Mouse (Mus musculus): ENCODE measurements around the gene Ccnd2. TPM values are rescaled to one million over a fixed set of nuclear protein-coding genes. Genes with fewer than 3 reads are reported as not detected.

Gene Ccnd2
- total RNA-seq, 1 experiment, result 10.1 TPM

- no peak overlapping the region for H3K9ac ChIP-seq (ENCODE audit: insufficient read depth, low read depth, low read length, poor library complexity, severe bottlenecking)
- H3K9me3 ChIP-seq (ENCODE audit: control insufficient read depth, insufficient read depth, low read depth, low read length), result no peaks in the 10 kb centered on the region
- no peak overlapping the region for H3K27ac ChIP-seq (ENCODE audit: insufficient read depth, low read depth, low read length, poor library complexity, severe bottlenecking)
- H3K4me1 ChIP-seq (ENCODE audit: control insufficient read depth in 2 of 2, insufficient read depth in 2 of 2, low read length in 2 of 2, poor library complexity in 1 of 2), result no peaks in the 10 kb centered on the region
- in situ Hi-C loops (cut with MboI; ENCODE audit: low sequenced_read_pairs in 2 of 2, unreplicated experiment in 2 of 2), result loop anchor here (5.0 to 25.0 kb wide), 3 partner anchors 219 to 304 kb away; partner anchors contain the start of gene Parp11 (in 1 of the 2)
- no peak for DNase-seq (ENCODE audit: low read depth, low spot score)
- H3K36me3 ChIP-seq (ENCODE audit: control insufficient read depth, insufficient read depth, low read length, poor library complexity, severe bottlenecking), result no peaks in the 10 kb centered on the region
- TF ChIP-seq CHD2 (IDR thresholded peaks at IDR 0.05; ENCODE audit: low read depth, low read length) (no peak), HCFC1 (IDR thresholded peaks at IDR 0.05; ENCODE audit: borderline replicate concordance, insufficient read depth, low read length) (no peak), MAFK (IDR thresholded peaks at IDR 0.05; ENCODE audit: insufficient read depth, low read depth, low read length) (no peak), ZC3H11A (IDR thresholded peaks at IDR 0.05; ENCODE audit: borderline replicate concordance, low read depth, low read length) (no peak), ZNF384 (IDR thresholded peaks at IDR 0.05; ENCODE audit: low read depth, low read length) (no peak)
- H3K4me3 ChIP-seq (ENCODE audit: insufficient read depth in 1 of 2, low read depth in 1 of 2, low read length in 2 of 2, poor library complexity in 1 of 2, severe bottlenecking in 1 of 2), result no peak overlapping the region
Observed at GRCm38 (mm10) chr6:127143576-127144288, 8.3 kb downstream of the Ccnd2 start.

- no peaks in the 10 kb centered on the region for H3K4me1 ChIP-seq (ENCODE audit: control insufficient read depth in 2 of 2, insufficient read depth in 2 of 2, low read length in 2 of 2, poor library complexity in 1 of 2)
- H3K27ac ChIP-seq (ENCODE audit: insufficient read depth, low read depth, low read length, poor library complexity, severe bottlenecking), result no peak overlapping the region
- in situ Hi-C loops (cut with MboI; ENCODE audit: low sequenced_read_pairs in 2 of 2, unreplicated experiment in 2 of 2), result loop anchor here (5.0 to 25.0 kb wide), 3 partner anchors 219 to 304 kb away; partner anchors contain the start of gene Parp11 (in 1 of the 2)
- no peak overlapping the region for H3K4me3 ChIP-seq (ENCODE audit: insufficient read depth in 1 of 2, low read depth in 1 of 2, low read length in 2 of 2, poor library complexity in 1 of 2, severe bottlenecking in 1 of 2)
- TF ChIP-seq ZNF384 (IDR thresholded peaks at IDR 0.05; ENCODE audit: low read depth, low read length) (no peak), CHD2 (IDR thresholded peaks at IDR 0.05; ENCODE audit: low read depth, low read length) (no peak), ZC3H11A (IDR thresholded peaks at IDR 0.05; ENCODE audit: borderline replicate concordance, low read depth, low read length) (no peak), MAFK (IDR thresholded peaks at IDR 0.05; ENCODE audit: insufficient read depth, low read depth, low read length) (no peak), HCFC1 (IDR thresholded peaks at IDR 0.05; ENCODE audit: borderline replicate concordance, insufficient read depth, low read length) (no peak)
- H3K9ac ChIP-seq (ENCODE audit: insufficient read depth, low read depth, low read length, poor library complexity, severe bottlenecking), result no peak overlapping the region
- H3K36me3 ChIP-seq (ENCODE audit: control insufficient read depth, insufficient read depth, low read length, poor library complexity, severe bottlenecking), result no peaks in the 10 kb centered on the region
- DNase-seq (ENCODE audit: low read depth, low spot score), result no peak
- no peaks in the 10 kb centered on the region for H3K9me3 ChIP-seq (ENCODE audit: control insufficient read depth, insufficient read depth, low read depth, low read length)
Observed at GRCm38 (mm10) chr6:127143124-127143520, 8.9 kb downstream of the Ccnd2 start.

- Histone ChIP-seq H3K27ac (ENCODE audit: insufficient read depth, low read depth, low read length, poor library complexity, severe bottlenecking) (no peak overlapping the region), H3K4me1 (ENCODE audit: control insufficient read depth in 2 of 2, insufficient read depth in 2 of 2, low read length in 2 of 2, poor library complexity in 1 of 2) (no peaks in the 10 kb centered on the region), H3K36me3 (ENCODE audit: control insufficient read depth, insufficient read depth, low read length, poor library complexity, severe bottlenecking) (no peaks in the 10 kb centered on the region), H3K9me3 (ENCODE audit: control insufficient read depth, insufficient read depth, low read depth, low read length) (no peaks in the 10 kb centered on the region), H3K4me3 (ENCODE audit: insufficient read depth in 1 of 2, low read depth in 1 of 2, low read length in 2 of 2, poor library complexity in 1 of 2, severe bottlenecking in 1 of 2) (peak overlapping the region in 1 of 2 experiments; percentile 35; a peak in 3 of 4 replicates), H3K9ac (ENCODE audit: insufficient read depth, low read depth, low read length, poor library complexity, severe bottlenecking) (no peak overlapping the region)
- DNase-seq (ENCODE audit: low read depth, low spot score), result peak; percentile 65
- in situ Hi-C loops (cut with MboI; ENCODE audit: low sequenced_read_pairs in 2 of 2, unreplicated experiment in 2 of 2), result loop anchor here (5.0 to 25.0 kb wide), 3 partner anchors 220 to 305 kb away; partner anchors contain the start of gene Parp11 (in 1 of the 2)
- TF ChIP-seq ZNF384 (IDR thresholded peaks at IDR 0.05; ENCODE audit: low read depth, low read length) (no peak), CHD2 (IDR thresholded peaks at IDR 0.05; ENCODE audit: low read depth, low read length) (no peak), MAFK (IDR thresholded peaks at IDR 0.05; ENCODE audit: insufficient read depth, low read depth, low read length) (no peak), HCFC1 (IDR thresholded peaks at IDR 0.05; ENCODE audit: borderline replicate concordance, insufficient read depth, low read length) (no peak), ZC3H11A (IDR thresholded peaks at IDR 0.05; ENCODE audit: borderline replicate concordance, low read depth, low read length) (no peak)
Observed at GRCm38 (mm10) chr6:127142154-127143123, 9.6 kb downstream of the Ccnd2 start.

GRCm38 (mm10) chr6:127138962-127139361 lies 13.0 kb downstream of the Ccnd2 start:
- no peak overlapping the region for H3K4me3 ChIP-seq (ENCODE audit: insufficient read depth in 1 of 2, low read depth in 1 of 2, low read length in 2 of 2, poor library complexity in 1 of 2, severe bottlenecking in 1 of 2)
- DNase-seq (ENCODE audit: low read depth, low spot score), result no peak
- no peaks in the 10 kb centered on the region for H3K9me3 ChIP-seq (ENCODE audit: control insufficient read depth, insufficient read depth, low read depth, low read length)
- H3K9ac ChIP-seq (ENCODE audit: insufficient read depth, low read depth, low read length, poor library complexity, severe bottlenecking), result no peak overlapping the region
- TF ChIP-seq MAFK (IDR thresholded peaks at IDR 0.05; ENCODE audit: insufficient read depth, low read depth, low read length) (no peak), HCFC1 (IDR thresholded peaks at IDR 0.05; ENCODE audit: borderline replicate concordance, insufficient read depth, low read length) (no peak), ZC3H11A (IDR thresholded peaks at IDR 0.05; ENCODE audit: borderline replicate concordance, low read depth, low read length) (no peak)
- H3K36me3 ChIP-seq (ENCODE audit: control insufficient read depth, insufficient read depth, low read length, poor library complexity, severe bottlenecking), result no peaks in the 10 kb centered on the region
- no peak overlapping the region for H3K27ac ChIP-seq (ENCODE audit: insufficient read depth, low read depth, low read length, poor library complexity, severe bottlenecking)
- in situ Hi-C loops (cut with MboI; ENCODE audit: low sequenced_read_pairs in 2 of 2, unreplicated experiment in 2 of 2), result loop anchor here in 1 of 2 experiments (25.0 kb wide), 1 partner anchor 223 kb away; no protein-coding TSS in a partner anchor
- no peaks in the 10 kb centered on the region for H3K4me1 ChIP-seq (ENCODE audit: control insufficient read depth in 2 of 2, insufficient read depth in 2 of 2, low read length in 2 of 2, poor library complexity in 1 of 2)
